22 mouse cellular contexts compared by ENCODE assay signal in the genomic region with DNA sequence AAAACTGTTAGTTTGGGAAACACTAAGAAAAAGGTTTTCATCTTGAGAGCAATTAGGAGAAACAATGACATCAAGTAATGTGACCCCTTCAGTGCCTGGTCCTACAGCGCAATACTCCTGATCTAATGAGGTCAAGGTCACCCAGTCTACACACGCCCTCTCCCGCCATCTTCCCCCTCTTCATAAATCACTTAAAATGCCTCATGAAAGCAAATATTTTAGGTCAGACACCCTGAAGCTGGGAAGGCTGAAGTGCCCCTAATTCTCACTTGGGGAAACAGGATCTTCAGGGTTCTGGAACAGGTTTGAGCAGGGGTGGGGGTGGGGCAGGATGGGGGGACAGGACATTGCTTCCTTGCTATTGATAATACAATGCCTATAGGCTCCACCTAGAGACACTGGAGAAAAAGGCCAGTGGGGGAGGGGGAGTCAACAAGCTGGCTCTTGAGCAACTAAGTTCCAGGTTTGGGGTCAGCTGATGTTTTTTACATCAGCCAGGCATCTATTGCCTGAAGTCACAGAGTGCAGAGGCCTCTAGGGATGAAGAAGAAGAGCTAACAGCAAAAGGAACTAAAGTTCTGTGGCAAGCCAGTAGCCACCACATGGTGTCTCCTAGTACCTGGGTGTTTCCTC.
DNase-seq lines count a peak whose midpoint lies in the region; ATAC-seq and TF ChIP-seq lines count a peak whose summit lies in the region.
"Had no signal": no experiment of that assay in that cellular context is flagged by ENCODE, and none has a peak within 500 bp of the region (broad histone marks: within the 10 kb centered on the region; RNA-seq: fewer than 3 reads in every experiment).

No protein-coding gene starts in this region.

- peaks cover 15% of the 10 kb centered on the region; the same call in 1 of the 2 replicates for H3K27me3 ChIP-seq in forebrain, embryonic 10.5 days (ENCODE audit: poor library complexity, severe bottlenecking)
- H3K27me3 ChIP-seq in forebrain, embryonic 16.5 days (replicated peaks; ENCODE audit: control insufficient read depth, insufficient read depth, low read length): no peaks in the 10 kb centered on the region
- peaks cover 9% of the 10 kb centered on the region for H3K27me3 ChIP-seq in midbrain, embryonic 10.5 days (ENCODE audit: low read depth, poor library complexity, severe bottlenecking)
- H3K27me3 ChIP-seq in midbrain, embryonic 11.5 days (ENCODE audit: control insufficient read depth, insufficient read depth, low read length): no peaks in the 10 kb centered on the region
- H3K27me3 ChIP-seq in limb, embryonic 11.5 days (ENCODE audit: control insufficient read depth, insufficient read depth, low read length): no peaks in the 10 kb centered on the region
- H3K27me3 ChIP-seq in thymus, adult 2 months (ENCODE audit: control insufficient read depth, insufficient read depth, low read length): no peaks in the 10 kb centered on the region
- H3K27me3 ChIP-seq: stomach, embryonic 15.5 days had no signal

- TF ChIP-seq CTCF in thymus, adult 2 months (IDR thresholded peaks at IDR 0.05; ENCODE audit: borderline replicate concordance, control insufficient read depth, extremely low read depth, insufficient read depth, low read length, poor library complexity): no peak

- no peak for TF ChIP-seq POLR2A in thymus, adult 2 months (IDR thresholded peaks at IDR 0.05; ENCODE audit: control insufficient read depth, extremely low read depth, insufficient read depth, low read length, poor library complexity)

- no peaks in the 10 kb centered on the region for H3K36me3 ChIP-seq in forebrain, embryonic 10.5 days (replicated peaks)
- no peaks in the 10 kb centered on the region for H3K36me3 ChIP-seq in forebrain, embryonic 16.5 days (ENCODE audit: control insufficient read depth, insufficient read depth)
- H3K36me3 ChIP-seq in midbrain, embryonic 10.5 days: no peaks in the 10 kb centered on the region
- no peaks in the 10 kb centered on the region for H3K36me3 ChIP-seq in midbrain, embryonic 11.5 days (ENCODE audit: control insufficient read depth, insufficient read depth, low read length)
- no peaks in the 10 kb centered on the region for H3K36me3 ChIP-seq in limb, embryonic 11.5 days (ENCODE audit: control insufficient read depth, insufficient read depth, low read length)
- H3K36me3 ChIP-seq in thymus, adult 2 months (ENCODE audit: control insufficient read depth, insufficient read depth, low read length): no peaks in the 10 kb centered on the region
- H3K36me3 ChIP-seq: heart, embryonic 13.5 days; stomach, embryonic 15.5 days had no signal

- H3K27ac ChIP-seq in forebrain, embryonic 10.5 days: peak overlapping the region; percentile 74
- H3K27ac ChIP-seq in forebrain, embryonic 16.5 days (ENCODE audit: low read length): no peak overlapping the region
- peak overlapping the region; percentile 46; the same call in 1 of the 2 replicates for H3K27ac ChIP-seq in midbrain, embryonic 10.5 days (replicated peaks)
- H3K27ac ChIP-seq in midbrain, embryonic 11.5 days (ENCODE audit: low read depth, low read length): no peak overlapping the region
- H3K27ac ChIP-seq in limb, embryonic 11.5 days (replicated peaks; ENCODE audit: low read depth, low read length): no peak overlapping the region
- no peak overlapping the region for H3K27ac ChIP-seq in thymus, adult 2 months (ENCODE audit: control insufficient read depth, insufficient read depth, low read length)
- H3K27ac ChIP-seq: heart, embryonic 13.5 days; hindbrain, postnatal 0 days; layer of hippocampus, adult 2 months; stomach, embryonic 15.5 days had no signal

- DNase-seq in forebrain, embryonic 10.5 days (ENCODE audit: extremely low spot score, low spot score): no peak
- DNase-seq in midbrain, embryonic 10.5 days (ENCODE audit: low spot score): no peak
- no peak for DNase-seq in midbrain, embryonic 11.5 days (ENCODE audit: low spot score, missing footprints)
- DNase-seq in ZHBTc4 (ENCODE audit: low read depth, low spot score): peak; percentile 66
- DNase-seq in limb, embryonic 11.5 days (ENCODE audit: low spot score): peak; percentile 44
- DNase-seq in kidney, adult 8-10 months: no peak
- DNase-seq in thymus, adult 2 months: no peak
- DNase-seq: cerebellum, adult 11 months; cerebellum, adult 9-11 months; gastrocnemius, postnatal 14 days; heart, adult 11 months; heart, postnatal 14 days; kidney, postnatal 25 days; lung, postnatal 10 days; midbrain, embryonic 14.5 days; thymus, postnatal 36 days had no signal

- 32% methylated on average over 3 of the region's 3 CpGs for WGBS in forebrain, embryonic 10.5 days
- WGBS in forebrain, embryonic 16.5 days: 73% methylated on average over 3 of the region's 3 CpGs
- 59% methylated on average over 3 of the region's 3 CpGs for WGBS in midbrain, embryonic 10.5 days
- 56% methylated on average over 3 of the region's 3 CpGs for whole genome bisulfite sequencing in midbrain, embryonic 11.5 days
- 16% methylated on average over 3 of the region's 3 CpGs for WGBS in limb, embryonic 11.5 days
- WGBS in thymus, adult 2 months: 92% methylated on average over 3 of the region's 3 CpGs

- peaks cover 60% of the 10 kb centered on the region for H3K4me1 ChIP-seq in forebrain, embryonic 10.5 days
- peaks cover 9% of the 10 kb centered on the region; the same call in 1 of the 2 replicates for H3K4me1 ChIP-seq in forebrain, embryonic 16.5 days (replicated peaks; ENCODE audit: control insufficient read depth, insufficient read depth, low read length)
- H3K4me1 ChIP-seq in midbrain, embryonic 10.5 days: peaks cover 34% of the 10 kb centered on the region
- H3K4me1 ChIP-seq in midbrain, embryonic 11.5 days (ENCODE audit: control insufficient read depth, insufficient read depth, low read length): peaks cover 10% of the 10 kb centered on the region
- H3K4me1 ChIP-seq in limb, embryonic 11.5 days (ENCODE audit: control insufficient read depth, insufficient read depth, low read length): peaks cover 21% of the 10 kb centered on the region
- no peaks in the 10 kb centered on the region for H3K4me1 ChIP-seq in thymus, adult 2 months (replicated peaks; ENCODE audit: control insufficient read depth, insufficient read depth, low read length)

- H3K4me3 ChIP-seq in forebrain, embryonic 10.5 days: no peak overlapping the region
- H3K4me3 ChIP-seq in forebrain, embryonic 16.5 days (replicated peaks; ENCODE audit: low read length): no peak overlapping the region
- no peak overlapping the region for H3K4me3 ChIP-seq in midbrain, embryonic 10.5 days
- no peak overlapping the region for H3K4me3 ChIP-seq in midbrain, embryonic 11.5 days (ENCODE audit: low read depth, low read length)
- no peak overlapping the region for H3K4me3 ChIP-seq in limb, embryonic 11.5 days (ENCODE audit: low read depth, low read length)
- no peak overlapping the region for H3K4me3 ChIP-seq in thymus, adult 2 months (ENCODE audit: control insufficient read depth, insufficient read depth, low read length)
- H3K4me3 ChIP-seq: heart, embryonic 13.5 days; layer of hippocampus, adult 2 months; stomach, embryonic 15.5 days had no signal

- no peak overlapping the region for H3K4me2 ChIP-seq in forebrain, embryonic 16.5 days (ENCODE audit: low read length)
- H3K4me2 ChIP-seq in midbrain, embryonic 11.5 days: no peak overlapping the region
- H3K4me2 ChIP-seq in limb, embryonic 11.5 days (ENCODE audit: low read depth, severe bottlenecking): no peak overlapping the region
- H3K4me2 ChIP-seq: stomach, embryonic 15.5 days had no signal

- no peak for ATAC-seq in forebrain, embryonic 16.5 days
- no peak for ATAC-seq in midbrain, embryonic 11.5 days (ENCODE audit: low FRiP score)
- no peak for ATAC-seq in limb, embryonic 11.5 days (ENCODE audit: insufficient number of reproducible peaks, low FRiP score, low TSS enrichment, low read depth)
- ATAC-seq: hindbrain, postnatal 0 days; intestine, embryonic 16.5 days had no signal

- peaks cover 6% of the 10 kb centered on the region; the same call in 1 of the 2 replicates for H3K9me3 ChIP-seq in forebrain, embryonic 10.5 days
- H3K9me3 ChIP-seq in forebrain, embryonic 16.5 days (ENCODE audit: control insufficient read depth, low read length): no peaks in the 10 kb centered on the region
- no peaks in the 10 kb centered on the region for H3K9me3 ChIP-seq in midbrain, embryonic 10.5 days (replicated peaks)
- no peaks in the 10 kb centered on the region for H3K9me3 ChIP-seq in midbrain, embryonic 11.5 days (ENCODE audit: control insufficient read depth, low read length)
- no peaks in the 10 kb centered on the region for H3K9me3 ChIP-seq in limb, embryonic 11.5 days (ENCODE audit: control insufficient read depth, low read length)
- H3K9me3 ChIP-seq: heart, embryonic 13.5 days; stomach, embryonic 15.5 days had no signal

- no peak overlapping the region for H3K9ac ChIP-seq in forebrain, embryonic 16.5 days (replicated peaks; ENCODE audit: low read depth, low read length)
- no peak overlapping the region for H3K9ac ChIP-seq in midbrain, embryonic 11.5 days (ENCODE audit: low read length)
- H3K9ac ChIP-seq in limb, embryonic 11.5 days (ENCODE audit: low read length): no peak overlapping the region
- H3K9ac ChIP-seq: heart, embryonic 13.5 days; stomach, embryonic 15.5 days had no signal

Comparison
In these comparisons a context has a peak if more than half of its experiments do, and no peak if none do; other contexts are left out.
1. H3K27ac ChIP-seq: peak in forebrain, embryonic 10.5 days (single experiment) and midbrain, embryonic 10.5 days (single experiment); none in forebrain, embryonic 16.5 days (single experiment), midbrain, embryonic 11.5 days (single experiment), limb, embryonic 11.5 days (single experiment) and thymus, adult 2 months (single experiment).
2. DNase-seq: peak in ZHBTc4 (single experiment) and limb, embryonic 11.5 days (single experiment); none in forebrain, embryonic 10.5 days (single experiment), midbrain, embryonic 10.5 days (single experiment), midbrain, embryonic 11.5 days (single experiment), kidney, adult 8-10 months (0 of 2) and thymus, adult 2 months (single experiment).